Mouse (Mus musculus): ENCODE measurements around the gene Thbs1.
A peak's percentile ranks its signal among the peaks of the same experiment; 100 is the strongest.

Thbs1 gene

DNA sequence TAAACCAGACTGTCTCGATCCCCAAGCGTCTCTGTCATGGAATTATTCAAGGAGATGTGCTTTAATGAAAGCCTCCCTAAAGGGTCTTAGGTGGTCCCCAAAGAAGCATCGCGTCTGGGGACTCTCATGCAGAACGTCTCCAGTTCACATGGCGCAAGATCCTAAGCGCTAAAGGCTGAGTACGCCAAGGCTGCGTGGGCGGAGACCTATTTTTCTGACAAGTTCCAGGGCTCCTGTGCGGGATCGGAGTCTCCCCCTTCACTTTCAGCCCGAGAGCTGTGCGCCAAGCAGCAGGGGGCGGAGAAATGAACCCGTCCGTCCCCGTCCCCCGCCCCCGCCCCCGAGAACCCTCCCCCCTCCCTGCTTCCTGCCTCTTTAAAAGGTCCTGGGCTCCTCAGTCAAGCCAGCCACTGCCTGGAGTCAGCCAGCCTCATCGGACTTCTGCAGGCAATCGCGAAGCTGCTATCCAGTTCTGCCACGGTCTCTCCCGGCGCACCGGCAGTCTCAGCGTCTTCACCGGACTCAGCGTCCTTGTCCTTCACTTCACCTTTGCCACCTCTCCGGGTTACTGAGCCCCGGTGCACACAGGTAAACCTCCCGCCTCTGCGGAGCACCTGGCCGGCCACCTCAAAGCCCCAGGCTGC is at the start of gene Thbs1:
TSS of gene Thbs1 (plus strand) at position 389 of the 644 bp plus-strand sequence.
- no peak for DNase-seq (ENCODE audit: low read depth, low spot score)

DNA sequence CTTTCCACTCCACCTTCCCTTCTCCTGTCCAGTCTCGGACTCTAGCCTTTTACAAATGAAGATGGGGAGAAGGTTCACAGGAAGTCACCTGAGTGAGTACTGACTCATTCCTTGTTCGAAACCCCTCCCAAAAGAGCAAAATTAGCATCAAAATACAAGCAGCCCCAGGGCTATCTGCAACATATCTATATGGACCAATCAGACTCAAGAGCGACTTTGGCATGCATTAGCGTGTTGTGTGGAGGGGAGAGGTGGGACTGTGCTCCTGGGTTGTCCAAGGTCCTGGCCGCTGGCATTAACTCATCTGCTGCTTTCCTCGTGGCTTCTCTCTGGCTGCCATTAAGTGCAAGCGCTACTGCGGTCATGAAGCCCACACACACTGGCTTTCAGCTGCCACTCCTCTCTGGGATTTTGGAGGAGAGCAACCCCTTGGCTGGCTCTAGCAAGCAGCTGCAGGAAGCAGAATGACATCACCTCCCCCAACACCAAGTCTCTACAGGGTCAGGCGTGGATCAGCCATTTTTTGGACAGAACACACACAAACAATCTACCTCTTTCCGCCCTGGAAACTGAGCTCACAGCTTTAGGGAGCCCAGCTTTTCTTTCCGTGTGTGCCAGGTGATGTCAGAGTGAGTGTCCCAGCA is 47.4 kb upstream of the Thbs1 start:
- DNase-seq (ENCODE audit: low read depth, low spot score): no peak

DNA sequence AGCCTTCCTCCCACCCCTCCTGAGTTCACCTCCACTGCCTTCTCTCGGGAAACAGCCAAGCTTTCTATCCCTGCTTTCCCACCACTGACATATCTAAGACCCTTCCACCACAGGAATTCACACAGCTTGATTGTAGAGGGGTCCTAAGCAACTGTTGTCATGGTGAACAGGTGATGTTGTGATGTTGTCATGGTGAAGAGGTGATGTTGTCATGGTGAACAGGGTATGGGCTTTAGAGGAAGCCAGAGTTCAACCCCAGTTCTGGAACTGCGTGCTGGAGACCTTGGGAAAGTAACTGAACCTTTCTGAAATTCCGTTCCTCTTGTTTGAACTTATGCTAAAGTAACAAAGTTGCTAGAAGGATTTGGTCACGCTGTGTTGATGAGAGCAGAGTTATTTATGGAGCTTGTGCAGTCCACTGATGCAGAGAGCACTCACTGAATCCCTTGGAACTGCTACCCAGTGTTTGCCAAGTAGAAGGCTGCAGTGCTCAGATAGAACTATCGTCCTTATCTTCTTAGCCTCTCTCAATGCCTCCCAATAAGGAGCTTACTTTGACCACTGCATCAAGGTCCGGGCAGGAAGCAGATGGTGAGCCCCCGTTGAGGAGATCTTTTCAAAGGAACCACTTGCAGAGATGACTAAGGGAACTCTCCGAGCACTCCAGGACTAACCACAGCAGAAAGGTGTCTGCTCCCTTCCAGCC is 45.5 kb upstream of the Thbs1 start:
- no peak for DNase-seq (ENCODE audit: low read depth, low spot score)

DNA sequence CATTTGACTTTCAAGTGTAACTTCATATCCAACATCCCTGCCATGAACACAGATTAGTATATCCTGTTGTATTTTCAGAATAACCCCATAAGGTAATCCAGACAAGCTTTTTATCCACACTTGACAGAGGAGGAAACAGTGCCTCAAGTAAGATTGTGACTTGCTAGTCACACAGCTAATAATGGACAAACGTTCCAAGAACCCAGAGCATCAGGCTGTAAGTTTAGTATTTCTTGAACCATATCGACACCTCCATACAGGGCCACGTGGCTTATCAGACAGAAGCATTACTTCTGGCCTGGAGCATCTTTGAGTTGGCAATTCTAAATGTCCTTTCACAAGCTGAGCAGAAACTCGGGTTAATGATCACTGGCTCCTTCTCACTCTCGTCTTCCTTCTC is 41.7 kb upstream of the Thbs1 start:
- no peak for DNase-seq (ENCODE audit: low read depth, low spot score)

DNA sequence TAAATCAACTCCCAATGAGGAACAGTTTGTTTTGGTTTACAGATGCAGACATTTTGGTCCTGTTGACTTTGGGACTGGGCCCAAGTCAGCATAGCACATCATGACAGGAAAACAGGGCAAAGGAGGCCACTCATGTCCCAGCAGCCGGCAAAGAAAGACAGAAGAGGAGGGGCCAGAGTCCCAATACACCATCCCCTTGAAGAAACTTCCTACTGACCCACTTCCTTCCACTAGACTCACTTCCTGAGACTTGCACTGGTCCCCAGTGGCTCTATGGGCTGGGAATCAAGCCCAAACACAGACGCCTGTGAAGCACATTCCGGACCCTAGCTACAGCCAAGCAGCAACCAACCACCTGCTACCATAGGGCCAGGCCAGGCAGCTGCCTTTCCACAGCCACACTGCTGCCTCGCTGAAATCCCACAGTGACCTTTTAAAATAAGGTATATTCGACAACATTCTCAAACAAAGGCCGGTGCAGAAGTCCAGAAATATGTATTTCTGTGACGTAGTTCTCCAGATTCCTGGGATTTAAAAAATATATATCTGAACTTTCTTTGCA is 38.8 kb upstream of the Thbs1 start:
- no peak for DNase-seq (ENCODE audit: low read depth, low spot score)

DNA sequence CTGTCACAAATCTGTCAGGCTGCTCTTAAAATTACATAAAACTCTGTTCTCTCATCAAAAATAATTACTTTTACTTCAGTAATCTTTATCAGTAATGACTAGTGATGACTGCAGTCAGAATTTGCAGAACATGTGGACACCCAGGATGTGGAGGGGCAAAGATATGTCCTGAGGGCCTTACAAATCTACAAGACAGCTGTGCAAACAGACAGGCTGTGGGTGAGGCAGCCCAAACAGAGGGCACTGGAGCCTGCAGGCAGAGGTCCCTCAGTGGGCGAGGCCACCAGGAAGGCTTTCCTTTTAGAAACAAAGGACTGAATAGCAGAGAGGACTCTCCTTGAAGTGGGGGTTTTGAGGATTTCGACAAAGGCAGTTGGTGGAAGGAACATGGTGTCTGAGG is 37.6 kb upstream of the Thbs1 start:
- no peak for DNase-seq (ENCODE audit: low read depth, low spot score)

DNA sequence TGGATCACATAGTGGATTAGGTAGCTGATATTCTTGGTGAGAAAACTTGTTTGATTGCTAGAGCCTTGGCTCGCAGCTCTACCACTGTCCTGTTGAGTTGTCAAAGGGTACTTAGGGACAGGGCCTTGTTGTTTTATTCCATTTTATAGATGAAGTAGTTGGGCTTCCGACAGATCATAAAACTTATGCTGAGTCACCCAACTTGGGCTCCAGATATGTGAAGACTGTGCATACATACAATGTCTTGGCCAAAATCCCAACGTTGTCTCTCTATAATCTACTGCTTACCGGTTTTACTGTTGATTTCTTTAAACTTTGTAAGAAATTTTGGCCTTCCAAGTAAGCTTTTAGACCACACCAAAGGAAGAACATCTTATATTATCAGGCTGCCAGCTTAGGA is 36.5 kb upstream of the Thbs1 start:
- no peak for DNase-seq (ENCODE audit: low read depth, low spot score)

DNA sequence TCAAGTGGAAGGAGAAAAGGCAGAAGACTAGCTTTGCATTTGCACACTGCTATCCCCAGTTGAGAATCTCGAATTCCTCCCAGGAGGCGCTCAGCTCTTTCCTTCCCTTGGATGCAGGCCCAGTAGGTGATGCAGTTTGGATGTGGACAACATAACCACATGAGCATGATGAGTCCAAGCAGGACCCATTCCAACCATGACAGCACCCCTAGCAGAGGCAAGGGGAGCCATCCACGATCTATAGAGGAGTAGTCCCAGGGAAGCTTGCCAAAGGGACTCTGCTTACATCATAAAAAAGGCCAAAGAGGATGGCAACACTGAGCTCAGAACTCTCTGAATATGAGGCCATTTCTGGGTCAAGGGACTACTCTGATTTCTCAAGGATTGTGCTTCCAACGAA is 32.5 kb upstream of the Thbs1 start:
- DNase-seq (ENCODE audit: low read depth, low spot score): no peak

DNA sequence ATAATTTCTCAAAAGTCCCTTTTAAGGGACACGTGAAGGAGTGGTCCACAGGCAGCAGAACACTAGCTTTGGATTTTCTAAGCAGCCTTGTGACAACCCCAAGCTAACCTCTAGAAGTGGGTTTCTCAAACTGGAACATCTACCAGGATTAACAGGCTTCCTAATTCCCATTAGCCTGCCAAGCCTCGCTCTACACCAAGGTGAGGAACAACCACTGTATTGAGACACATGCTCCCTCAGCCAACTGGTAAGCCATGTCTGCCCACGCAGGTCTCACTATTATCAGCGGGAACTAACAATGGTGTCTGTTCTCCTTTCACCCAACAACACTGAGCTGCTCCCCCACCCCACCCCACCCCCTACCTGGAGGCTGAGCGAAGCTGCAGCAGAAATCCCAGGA is 30.1 kb upstream of the Thbs1 start:
- no peak for DNase-seq (ENCODE audit: low read depth, low spot score)

DNA sequence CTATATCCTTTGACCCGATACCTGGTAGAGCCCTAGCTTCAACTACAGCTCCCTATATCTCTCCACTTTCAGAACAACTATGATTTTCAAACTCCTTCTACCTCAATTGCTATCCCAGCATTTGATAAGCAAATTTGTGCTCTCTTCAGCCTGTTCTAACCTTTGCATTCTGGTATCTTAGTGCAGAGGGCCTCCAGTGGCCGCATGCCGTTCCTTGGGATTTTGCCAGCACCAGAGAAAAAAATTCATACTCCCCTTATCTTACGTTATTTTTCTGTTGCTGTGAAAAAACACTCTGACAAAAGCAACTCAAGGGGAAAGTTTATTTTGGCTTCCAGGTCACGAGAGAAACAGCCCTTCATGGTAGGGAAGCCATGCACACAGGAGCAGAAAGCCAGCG is 28.0 kb upstream of the Thbs1 start:
- no peak for DNase-seq (ENCODE audit: low read depth, low spot score)

DNA sequence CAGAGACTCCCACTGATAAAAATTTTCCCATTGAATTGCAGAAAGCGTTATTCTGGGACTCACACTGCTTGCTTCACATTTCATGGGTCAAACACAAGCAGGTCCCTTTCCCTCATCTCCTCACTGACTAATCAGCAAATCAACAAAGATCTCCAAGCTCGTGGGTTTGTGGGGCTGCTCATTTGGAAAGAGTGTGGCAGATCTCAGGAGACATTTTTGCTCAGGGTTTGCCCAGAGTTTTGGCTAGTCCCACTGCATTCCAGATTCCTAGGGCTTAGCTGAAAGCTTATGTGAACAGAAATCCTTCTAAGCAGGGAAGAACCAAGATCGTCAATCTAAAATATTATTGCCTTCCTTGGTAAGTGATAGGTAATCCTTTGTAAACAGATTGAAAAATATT is 27.0 kb upstream of the Thbs1 start:
- no peak for DNase-seq (ENCODE audit: low read depth, low spot score)

DNA sequence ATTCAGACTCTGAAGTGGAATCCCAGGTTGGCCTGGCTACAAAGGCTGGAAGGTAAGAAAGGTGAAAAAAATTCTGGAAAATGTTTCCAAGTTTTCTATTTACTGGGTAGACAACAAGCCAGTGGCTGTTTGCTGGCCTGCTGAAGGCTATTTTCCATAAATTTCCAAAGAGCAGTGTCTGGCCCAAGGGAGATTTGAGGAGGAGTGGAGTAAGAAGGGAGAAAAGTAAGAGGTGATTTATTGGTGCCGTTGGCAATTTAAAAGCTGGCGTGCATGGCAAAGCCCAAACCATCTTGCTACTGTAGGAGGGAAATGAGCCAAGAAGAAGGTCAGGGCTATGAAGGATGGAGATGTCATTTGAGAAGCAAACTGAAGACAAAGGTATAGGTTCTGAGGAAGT is 26.0 kb upstream of the Thbs1 start:
- DNase-seq (ENCODE audit: low read depth, low spot score): no peak

DNA sequence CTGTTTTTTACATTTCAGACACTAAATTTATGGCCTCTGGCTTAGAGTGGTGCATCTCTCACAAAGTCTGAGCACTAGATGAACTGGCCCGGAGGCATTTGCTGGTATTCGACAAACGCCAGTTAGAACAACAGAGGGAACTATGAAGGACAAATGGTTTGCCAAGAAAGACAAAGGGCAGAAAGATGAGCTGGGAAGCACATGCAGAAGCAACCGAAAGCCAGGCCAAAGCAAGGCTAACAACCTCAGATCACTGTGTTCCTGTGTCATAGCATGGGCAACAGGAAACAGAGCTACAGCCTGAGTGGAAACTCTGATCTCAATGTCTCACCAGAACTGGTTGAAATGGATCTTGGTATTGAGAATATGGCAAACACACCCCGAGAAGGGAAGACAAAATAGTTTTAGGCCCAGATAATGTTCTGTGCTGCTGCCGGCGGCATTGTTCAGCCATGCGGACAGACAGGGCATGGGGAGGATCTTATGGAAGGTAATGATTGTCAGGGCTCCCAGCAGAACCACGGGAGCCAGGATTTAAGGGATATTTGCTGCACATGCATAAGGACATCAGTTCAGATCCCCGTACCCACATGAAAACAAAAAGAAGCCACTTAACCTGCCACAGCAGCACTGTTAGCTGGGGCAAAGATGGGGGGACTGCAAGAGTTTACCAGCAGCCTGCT is 24.5 kb upstream of the Thbs1 start:
- no peak for DNase-seq (ENCODE audit: low read depth, low spot score)

DNA sequence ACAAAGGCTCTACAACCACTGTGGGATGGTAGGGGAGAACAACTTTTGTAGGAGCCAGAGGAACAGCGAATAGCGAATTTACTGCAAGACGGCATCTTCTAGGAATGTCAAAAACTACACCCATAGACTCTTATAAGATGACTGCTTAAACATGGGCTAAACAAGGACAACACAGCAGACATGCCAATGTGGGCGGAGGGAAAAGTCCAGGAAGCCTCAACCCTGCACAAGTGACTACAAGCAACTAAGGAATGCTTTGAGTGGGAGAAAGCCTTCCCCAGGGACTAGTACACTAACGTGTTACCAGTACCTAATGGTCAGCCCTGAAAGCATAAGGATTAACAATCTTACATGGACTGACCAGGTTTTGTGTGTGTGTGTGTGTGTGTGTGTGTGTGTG is 20.4 kb upstream of the Thbs1 start:
- no peak for DNase-seq (ENCODE audit: low read depth, low spot score)

DNA sequence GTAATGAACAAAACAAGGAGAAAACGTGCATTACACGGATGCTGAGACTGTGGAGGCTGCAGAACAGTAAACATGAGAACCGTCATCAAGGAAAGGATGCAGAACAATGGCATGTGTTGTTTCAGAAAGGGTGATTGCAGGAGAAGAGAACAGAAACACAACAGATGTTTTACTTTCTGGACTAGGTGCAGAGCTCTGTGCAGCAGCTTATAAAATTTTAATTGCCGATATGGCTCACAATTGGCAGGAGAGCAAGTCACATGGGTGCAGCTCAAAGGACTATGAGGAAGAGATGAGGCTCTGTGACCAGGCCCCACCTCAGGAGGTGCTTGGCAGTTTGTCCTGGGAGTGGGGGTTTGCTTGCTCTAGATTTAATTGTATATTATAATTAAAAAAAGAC is 12.6 kb upstream of the Thbs1 start:
- DNase-seq (ENCODE audit: low read depth, low spot score): no peak

DNA sequence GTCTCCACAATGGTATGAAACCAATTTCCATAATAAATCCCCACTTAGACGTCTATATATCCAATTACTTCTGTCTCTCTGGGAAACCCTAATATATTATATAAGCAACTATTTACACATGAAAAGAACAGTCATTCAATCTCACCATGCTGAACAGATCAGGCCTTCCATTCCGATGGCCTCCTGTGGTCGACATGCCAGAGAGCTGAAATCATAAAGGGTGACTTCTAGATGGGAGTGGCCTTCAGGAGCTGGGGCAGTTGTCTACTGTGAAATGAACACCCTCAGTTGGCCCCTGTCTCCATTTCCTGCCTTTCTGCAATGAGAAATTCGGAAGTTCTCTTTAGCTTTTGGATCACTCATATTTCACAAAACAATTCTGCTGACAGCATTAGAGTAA is 9.5 kb upstream of the Thbs1 start:
- DNase-seq (ENCODE audit: low read depth, low spot score): no peak

DNA sequence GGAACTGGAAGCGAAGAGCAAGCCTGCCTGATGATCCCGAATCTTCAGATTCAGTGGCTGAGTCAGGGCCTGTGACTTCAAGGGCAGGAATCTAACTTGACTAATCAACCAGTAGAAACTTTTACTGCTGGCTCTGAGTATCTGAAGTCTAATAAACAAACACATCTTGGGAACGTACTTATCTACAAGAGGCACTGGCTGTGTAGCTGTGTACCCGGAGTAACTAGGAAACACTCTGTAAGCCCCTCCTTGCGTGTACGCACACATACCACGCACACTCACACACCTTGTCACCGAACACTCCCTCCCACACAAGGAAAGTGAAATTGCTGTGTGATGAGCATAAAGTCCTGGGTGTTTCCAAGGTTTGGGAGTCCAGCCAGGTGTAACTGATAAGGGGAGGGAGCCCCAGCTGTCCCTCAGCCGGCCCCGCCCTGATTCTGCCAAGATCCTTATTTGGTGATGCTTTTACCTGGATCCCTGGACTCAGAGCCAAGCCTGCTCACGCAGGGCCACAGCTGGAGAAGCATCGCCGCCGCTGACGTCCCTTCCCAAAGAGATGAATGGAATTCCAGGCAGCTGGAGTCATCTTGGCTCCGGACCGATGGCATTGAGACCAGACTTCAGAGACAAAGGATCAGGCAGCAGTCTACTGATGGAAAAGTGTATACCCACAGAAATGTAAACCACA is 1.3 kb upstream of the Thbs1 start:
- DNase-seq (ENCODE audit: low read depth, low spot score): no peak

DNA sequence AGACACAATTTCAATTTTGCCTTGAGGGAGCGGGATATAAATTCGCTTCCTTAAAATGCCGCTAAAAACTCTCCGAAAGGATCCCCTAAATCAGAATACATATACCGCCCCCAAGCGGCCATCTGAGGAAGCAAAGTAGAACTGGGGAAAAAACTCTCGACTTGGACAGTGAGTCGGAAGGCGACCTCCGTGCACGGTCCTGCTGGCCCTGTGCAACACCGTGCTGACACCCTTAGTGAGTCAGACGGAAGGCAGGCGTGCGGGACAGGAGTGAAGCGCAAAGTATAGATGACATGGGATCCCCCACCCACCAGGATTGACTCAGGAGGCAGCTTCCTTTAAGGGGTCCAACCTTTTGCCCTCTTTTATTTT is 574 bp upstream of the Thbs1 start:
- peak; percentile 31 for DNase-seq (ENCODE audit: low read depth, low spot score)

DNA sequence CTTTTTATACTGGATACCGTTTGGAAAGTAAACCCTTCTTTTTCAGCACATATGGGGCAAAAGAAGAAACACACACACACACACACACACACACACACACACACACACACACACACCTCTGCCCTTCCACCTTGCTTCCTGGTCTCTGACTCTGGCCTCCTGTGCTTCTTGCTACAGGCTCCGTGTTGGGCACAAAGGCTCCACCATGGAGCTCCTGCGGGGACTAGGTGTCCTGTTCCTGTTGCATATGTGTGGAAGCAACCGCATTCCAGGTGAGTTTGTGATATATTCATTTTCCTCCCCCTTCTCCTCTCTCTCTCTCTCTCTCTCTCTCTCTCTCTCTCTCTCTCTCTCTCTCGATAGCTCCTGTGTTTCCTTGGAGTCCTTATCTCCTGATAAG is 762 bp downstream of the Thbs1 start:
- no peak for DNase-seq (ENCODE audit: low read depth, low spot score)

DNA sequence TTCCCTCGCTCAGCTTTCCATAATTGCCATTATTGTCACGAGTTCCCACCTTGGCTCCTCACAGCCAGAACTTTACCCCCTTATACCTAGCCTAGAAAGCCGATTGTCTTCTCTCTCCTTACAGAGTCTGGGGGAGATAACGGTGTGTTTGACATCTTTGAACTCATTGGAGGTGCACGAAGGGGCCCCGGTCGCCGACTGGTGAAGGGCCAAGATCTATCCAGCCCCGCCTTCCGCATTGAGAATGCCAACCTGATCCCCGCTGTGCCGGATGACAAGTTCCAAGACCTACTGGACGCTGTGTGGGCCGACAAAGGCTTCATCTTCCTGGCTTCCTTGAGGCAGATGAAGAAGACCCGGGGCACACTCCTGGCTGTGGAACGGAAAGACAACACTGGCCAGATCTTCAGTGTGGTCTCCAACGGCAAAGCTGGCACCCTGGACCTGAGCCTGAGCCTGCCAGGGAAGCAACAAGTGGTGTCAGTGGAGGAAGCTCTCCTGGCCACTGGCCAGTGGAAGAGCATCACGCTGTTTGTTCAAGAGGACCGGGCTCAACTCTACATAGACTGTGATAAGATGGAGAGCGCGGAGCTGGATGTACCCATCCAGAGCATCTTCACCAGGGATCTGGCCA is 1.3 kb downstream of the Thbs1 start:
- DNase-seq (ENCODE audit: low read depth, low spot score): no peak

DNA sequence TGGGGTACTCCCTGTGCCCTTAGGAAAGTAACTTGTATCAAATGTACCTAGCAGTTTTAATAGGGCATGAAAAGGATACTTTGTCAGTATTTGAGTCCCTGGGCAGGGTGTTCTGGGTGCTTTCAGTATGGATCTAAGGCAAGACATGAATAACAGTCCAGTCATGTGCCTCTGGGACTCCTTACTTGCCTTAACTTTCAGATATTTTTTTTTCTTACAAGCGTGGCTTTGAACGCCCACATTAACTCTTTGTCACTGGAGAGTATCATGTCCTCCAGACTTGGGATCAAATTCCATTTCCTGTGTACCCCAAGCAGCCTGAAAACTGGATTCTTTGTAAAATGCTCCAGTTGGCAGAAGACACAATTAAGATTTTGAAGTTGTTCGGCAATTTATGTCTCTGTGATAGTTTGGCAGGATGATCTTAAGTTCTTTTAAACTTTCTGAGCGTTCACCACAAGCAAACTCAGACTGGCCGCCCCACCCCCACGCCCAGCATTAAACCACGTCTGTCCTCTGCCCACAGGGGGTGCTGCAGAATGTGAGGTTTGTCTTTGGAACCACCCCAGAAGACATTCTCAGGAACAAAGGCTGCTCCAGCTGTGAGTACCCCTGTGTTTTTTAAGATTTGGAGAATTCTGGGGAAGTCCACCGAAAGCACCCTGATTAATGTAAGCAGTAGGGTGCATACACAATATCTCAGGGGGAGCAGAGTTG is 2.3 kb downstream of the Thbs1 start:
- no peak for DNase-seq (ENCODE audit: low read depth, low spot score)

Measured in WW6 (cell line).